Mouse (Mus musculus): ENCODE measurements around the gene Supt5.

DNA sequence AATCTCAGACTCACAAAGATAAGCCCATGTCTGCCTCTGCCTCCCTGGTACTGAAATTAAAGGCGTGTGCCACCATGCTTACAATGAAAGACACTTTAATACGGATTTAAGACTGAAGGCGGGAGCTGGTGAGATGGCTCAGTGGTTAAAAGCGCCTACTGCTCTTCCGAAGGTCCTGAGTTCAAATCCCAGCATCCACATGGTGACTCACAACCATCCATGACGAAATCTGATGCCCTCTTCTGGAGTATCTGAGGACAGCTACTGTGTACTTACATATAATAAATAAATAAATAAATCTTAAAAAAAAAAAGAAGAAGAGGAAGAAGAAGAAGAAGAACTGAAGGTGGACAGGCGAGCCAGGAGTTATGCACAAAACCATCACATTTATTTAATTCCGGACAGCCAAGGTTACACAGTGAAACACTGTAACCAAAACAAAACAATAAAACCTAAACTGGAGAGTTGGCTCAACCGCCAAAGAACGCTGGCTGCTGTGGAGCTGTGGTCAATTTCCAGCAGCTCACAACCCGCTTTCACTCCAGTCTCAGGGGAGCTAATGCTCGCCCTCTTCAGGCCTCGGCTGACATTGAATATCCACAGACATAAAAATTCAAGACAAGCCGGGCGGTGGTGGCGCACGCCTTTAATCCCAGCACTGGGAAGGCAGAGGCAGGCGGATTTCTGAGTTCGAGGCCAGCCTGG, 819 bp upstream of the Supt5 start:
- TF ChIP-seq CTCF (IDR thresholded peaks at IDR 0.05; ENCODE audit: control insufficient read depth, insufficient read depth, insufficient replicate concordance, low read depth, low read length) (peak; percentile 4; the same call in 1 of the 2 replicates), POLR2A (IDR thresholded peaks at IDR 0.05; ENCODE audit: control insufficient read depth, low read depth, low read length) (no peak)

All from testis, adult 2 months (tissue).